Mouse (Mus musculus): Measurements from ENCODE around the gene Stat1.

The Stat1 gene

GRCm38 (mm10) chr1:52118860-52119591 is at the start of gene Stat1:
Gene Stat1, plus strand, starts transcription at chr1:52119440.
- peak; percentile 88 for DNase-seq

DNA sequence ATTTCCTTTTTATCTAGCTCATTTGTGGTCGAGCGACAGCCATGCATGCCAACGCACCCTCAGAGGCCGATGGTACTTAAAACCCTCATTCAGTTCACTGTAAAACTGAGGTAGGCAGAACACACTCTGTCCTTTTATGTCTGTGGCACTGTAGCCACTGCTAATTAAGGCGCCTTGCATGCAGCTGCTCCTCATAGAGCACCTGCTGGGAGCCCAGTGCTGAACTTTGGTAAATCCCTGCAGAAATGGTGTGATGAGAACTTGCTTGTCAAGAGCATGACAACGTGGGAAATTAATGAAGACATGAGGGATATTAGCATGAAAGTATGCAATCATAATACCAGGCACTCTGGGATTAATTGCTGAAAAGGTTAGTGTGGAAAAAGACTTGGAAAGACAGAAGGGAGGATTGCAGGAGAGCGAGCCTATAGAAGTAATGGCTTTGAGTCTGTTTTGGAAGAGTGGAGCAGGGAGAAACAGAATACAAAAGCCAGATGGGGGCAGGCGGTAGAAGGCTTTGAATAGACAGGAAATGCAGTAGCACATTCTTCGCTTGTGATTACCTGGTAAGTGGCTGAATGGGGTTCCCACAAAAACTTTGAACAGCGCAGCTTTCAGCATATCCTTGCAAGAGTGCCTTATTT is 39.4 kb upstream of the Stat1 start:
- DNase-seq = no peak

GRCm38 (mm10) chr1:52080375-52080774 is 38.9 kb upstream of the Stat1 start:
- DNase-seq = no peak

- DNase-seq = no peak
Observed at GRCm38 (mm10) chr1:52086236-52086635, 33.0 kb upstream of the Stat1 start.

DNA sequence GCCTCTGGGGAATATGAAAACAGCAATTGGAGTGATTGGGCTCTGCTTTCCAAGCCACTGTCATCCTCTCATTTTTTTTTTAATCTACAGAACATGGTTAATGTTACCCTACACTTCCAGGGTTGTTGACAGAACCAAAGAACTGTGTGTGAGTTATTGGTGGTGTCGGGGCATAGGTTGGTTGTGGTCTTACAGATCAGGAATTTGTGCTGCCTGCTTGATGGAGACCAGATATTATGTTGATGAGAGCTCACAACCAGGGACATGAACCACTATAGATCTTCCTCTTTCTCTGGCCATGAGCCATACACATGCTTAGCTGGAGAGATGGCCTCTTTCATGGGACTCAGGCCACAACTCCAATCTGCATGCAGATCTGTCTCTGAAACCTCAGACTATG is 32.1 kb upstream of the Stat1 start:
- DNase-seq = no peak

GRCm38 (mm10) chr1:52088634-52089033 is 30.6 kb upstream of the Stat1 start:
- no peak for DNase-seq

DNA sequence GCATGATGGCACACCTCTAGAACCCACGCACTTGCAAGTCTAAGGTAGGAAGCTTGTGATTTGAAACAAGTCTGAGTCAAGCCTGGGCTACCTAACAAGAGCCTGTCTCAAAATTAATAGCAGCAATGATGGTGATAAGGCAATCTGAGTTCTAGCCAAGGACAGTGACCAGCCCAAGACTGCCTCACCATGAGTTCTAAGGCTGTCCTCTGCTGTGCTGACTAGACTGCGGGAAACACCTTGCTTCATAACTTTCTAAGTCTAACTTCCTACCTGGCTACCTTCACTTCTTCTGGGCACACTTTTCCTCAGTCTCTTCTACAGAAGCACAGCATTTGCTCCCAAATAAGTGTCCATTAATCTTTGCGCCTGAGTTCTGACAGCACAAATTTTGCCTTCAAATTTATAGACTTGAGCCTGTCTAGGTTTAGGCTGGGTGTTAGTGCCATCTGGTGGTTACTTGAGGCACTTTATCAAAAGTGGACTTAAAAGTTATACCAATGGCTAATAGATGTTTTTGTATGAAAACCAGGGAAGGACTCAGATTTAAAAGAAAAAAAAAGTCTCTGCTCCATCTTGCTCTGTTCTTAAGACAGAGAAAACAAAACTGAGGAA is 20.5 kb upstream of the Stat1 start:
- no peak for DNase-seq

DNA sequence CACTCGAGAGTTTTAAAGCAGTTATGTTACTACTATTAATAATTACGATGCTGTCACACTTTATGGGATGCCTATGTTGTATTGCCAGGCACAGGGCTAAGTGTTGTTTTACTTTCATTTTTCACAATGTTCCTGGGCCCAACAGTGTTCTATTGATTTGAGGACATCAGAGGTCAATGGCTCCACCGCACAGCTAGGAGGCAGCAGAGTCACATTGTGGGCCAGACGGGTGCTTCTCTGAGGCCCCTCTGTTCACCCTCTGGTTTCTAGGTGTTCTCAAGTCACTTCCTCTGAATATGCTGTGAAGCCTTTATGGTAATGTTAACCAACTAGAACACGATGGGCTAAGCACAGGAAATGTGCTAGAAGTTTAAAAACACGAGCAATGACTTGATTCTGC is 18.7 kb upstream of the Stat1 start:
- DNase-seq = no peak

DNA sequence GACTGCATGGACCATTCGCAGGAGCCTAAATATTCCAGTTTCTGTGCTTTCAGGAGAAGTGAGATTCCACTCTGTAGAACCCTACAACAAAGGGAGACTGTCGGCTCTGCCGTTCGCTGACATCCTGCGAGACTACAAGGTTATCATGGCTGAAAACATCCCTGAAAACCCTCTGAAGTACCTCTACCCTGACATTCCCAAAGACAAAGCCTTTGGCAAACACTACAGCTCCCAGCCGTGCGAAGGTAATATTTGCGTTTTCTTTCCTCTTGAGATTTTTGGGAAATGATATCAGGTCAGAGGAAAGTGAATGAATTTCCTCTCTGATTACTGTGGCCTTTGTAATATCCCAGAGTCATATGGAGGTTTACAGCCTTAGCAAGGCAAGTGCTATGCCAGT is 16.4 kb upstream of the Stat1 start:
- DNase-seq = no peak

- no peak for DNase-seq
Observed at GRCm38 (mm10) chr1:52107206-52107605, 12.0 kb upstream of the Stat1 start.

DNA sequence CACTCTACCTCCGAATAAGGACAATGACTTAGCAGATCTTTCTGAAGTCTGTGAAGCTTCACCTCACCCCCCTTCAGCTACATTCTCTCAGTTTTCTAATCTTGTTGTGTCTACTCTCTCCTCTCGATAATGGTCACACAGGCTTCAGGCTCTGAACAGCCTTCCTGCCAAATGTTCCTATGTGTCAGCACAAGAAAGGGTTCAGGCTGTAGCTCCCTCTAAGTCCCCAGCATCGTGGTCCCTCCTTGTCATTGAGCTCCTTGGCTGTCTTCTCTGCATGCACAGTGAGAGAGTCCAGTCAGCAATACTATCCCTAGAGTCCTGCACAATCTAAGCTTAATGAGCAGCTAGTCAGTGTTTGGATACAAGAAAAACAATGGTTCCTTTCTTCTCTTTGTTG is 8.0 kb upstream of the Stat1 start:
- no peak for DNase-seq

- no peak for DNase-seq
Observed at GRCm38 (mm10) chr1:52112301-52112700, 6.9 kb upstream of the Stat1 start.

GRCm38 (mm10) chr1:52113067-52113665 is 6.1 kb upstream of the Stat1 start:
- no peak for DNase-seq

GRCm38 (mm10) chr1:52113666-52114069 is 5.6 kb upstream of the Stat1 start:
- DNase-seq = peak; percentile 98

- DNase-seq = no peak
Observed at GRCm38 (mm10) chr1:52116441-52116840, 2.8 kb upstream of the Stat1 start.

DNA sequence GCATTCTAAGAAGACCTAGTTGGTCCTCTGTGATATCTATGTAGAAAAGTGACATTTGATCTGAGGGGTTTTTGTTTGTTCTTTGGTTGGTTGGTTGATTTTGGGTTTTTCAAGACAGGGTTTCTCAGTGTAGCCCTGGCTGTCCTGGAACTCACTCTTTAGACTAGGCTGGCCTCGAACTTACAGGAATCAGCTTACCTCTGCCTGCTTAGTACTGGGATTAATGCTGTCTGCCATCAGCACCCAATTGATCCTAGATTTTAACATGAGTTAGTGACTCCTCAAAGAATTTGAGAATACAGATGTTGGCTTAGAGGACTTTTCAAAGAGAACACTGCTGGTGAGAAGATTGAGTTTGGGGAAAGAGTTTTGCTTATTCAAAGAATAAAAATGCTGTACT is 1.5 kb upstream of the Stat1 start:
- no peak for DNase-seq

GRCm38 (mm10) chr1:52119691-52120090 is 451 bp downstream of the Stat1 start:
- no peak for DNase-seq

DNA sequence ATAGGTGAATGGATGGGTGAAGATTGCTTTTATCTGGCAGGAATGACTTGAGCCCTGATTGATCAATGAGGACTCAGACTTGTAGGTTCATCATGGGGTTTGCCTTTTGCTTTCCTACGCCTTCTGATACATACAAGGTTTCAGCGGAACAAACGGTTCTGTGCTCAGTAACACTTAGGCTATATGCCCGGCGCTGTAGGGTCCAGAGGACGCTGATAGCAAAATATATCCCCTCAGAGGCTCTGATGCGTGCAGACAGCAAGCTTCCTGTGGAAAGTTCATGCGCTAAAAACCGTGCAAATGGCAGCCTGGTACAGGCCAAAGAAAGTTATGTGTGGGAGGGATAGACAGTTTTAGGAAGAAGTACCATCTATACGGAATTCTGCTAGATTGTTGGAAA is 951 bp downstream of the Stat1 start:
- no peak for DNase-seq

DNA sequence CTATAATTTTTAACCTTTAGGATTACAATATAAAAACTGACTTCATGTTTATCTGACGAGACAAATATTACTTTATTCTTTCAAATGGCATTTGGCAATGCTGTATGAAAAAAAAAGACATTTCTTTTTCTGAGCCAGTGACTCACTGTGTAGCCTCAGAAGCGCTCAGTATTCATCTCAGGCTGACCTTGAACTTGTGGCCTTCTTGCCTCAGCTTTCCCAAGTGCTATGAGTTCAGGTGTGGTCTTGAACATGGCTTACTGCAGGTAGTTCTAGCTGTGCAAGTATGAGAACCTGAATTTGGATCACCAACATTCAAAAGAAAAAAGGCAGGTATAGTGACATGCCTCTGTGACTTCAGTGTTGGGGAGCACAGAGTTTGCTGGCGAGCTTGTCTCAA is 1.8 kb downstream of the Stat1 start:
- DNase-seq = no peak

DNA sequence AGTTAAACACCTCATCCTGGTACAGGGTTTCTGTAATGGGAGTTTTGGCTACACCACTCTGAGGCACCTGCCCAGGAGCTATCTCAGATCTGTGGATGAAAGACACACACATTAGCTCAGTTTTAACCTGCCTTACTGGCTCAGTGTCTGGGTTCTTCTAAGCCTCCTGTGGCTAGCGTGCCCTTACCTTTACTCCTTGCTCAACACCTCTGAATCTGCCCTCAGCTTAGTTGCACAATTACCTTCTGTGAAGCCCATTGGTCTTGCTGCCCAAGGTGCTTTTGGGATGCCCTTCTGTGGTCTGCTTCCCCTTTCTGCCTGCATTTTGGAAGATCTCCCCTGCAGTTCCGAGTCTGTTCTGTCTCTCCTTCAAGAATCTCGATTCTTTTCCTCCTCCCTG is 5.6 kb downstream of the Stat1 start:
- no peak for DNase-seq

DNA sequence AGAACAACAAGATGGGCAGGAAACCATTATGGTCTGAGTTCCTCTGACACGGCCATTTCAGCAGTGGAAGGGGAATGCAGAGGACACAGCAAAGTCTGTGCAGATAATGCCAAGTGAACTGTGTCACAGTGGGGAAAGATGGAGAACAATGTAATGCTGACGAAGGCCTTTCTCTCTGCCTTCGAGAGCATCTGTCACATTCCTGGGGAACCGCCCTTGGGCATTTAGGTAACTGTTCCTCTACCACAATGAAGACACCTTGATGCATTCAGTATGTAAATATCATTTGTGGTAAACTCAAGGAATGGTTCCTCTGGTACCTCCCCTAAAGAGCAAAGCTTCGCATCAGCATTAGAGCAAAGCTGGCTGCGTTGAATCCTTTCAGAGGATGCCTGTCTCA is 8.1 kb downstream of the Stat1 start:
- no peak for DNase-seq

GRCm38 (mm10) chr1:52129794-52130193 is 10.6 kb downstream of the Stat1 start:
- DNase-seq = no peak

DNA sequence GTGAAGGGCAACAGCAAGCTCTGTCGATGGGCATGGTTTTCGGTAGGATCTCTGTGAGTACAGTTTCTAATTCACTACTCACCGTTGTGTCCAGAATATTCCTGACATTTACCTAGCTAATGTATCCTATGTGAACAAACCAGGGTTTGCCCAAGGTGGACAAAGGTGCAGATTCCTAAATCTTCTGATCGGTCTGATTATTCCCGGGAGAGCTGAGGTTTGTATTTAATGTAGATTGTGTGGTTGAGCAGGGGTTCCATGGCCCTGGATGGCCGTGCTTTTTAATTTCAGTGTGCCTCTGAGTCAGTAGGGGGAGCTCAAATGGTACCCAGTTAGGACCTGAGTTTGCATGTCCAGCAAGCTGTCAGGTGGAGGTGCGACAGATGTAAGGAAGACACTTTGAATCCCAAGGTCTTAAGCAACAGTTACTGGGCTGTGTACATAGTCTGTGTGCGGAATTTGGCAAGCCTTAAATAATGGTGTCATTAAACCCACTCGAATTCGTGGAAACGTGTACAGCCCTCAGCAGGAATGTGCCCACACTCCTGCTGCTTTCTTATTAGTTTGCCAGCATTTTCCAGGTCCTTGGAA is 12.6 kb downstream of the Stat1 start:
- DNase-seq = no peak

DNA sequence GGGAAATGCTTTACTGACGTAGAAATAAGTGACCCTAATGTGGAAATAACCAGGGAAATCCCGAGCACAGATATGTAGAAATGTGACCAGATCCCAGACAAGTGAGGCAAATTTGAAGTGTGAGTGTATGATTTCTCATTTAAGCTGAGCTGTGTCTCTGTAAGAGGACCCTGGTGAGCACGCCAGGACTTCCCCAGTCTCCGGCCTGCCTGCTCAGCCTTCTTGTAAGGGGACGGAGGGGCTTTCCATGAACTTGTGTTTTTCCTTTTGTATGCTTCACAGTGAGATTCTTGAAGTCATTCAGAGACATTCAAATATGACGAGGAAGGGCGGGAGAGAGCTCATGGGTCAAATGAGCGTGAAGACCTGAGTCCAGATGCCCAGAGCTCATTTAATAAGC is 14.0 kb downstream of the Stat1 start:
- no peak for DNase-seq
